Mouse (Mus musculus): Measurements from ENCODE around the gene Scgb3a1.

- TF ChIP-seq CTCF (IDR thresholded peaks at IDR 0.05; ENCODE audit: borderline replicate concordance, insufficient read depth, low read depth, low read length): no peak
- no peak for TF ChIP-seq POLR2A (IDR thresholded peaks at IDR 0.05; ENCODE audit: borderline replicate concordance, insufficient read depth, low read length)
Observed at GRCm38 (mm10) chr11:49625863-49626262, 37.5 kb upstream of the Scgb3a1 start.
